Mouse (Mus musculus) kidney, adult 9 months (tissue): ENCODE data around the gene Ptprn2.

Experiments used
- DNase-seq: peaks from one replicate; pipeline ENCODE4 v3.0.0; 2022

The Ptprn2 gene

GRCm38 (mm10) chr12:117239927-117240715 is 754.6 kb downstream of the Ptprn2 start:
- no peak for DNase-seq

DNA sequence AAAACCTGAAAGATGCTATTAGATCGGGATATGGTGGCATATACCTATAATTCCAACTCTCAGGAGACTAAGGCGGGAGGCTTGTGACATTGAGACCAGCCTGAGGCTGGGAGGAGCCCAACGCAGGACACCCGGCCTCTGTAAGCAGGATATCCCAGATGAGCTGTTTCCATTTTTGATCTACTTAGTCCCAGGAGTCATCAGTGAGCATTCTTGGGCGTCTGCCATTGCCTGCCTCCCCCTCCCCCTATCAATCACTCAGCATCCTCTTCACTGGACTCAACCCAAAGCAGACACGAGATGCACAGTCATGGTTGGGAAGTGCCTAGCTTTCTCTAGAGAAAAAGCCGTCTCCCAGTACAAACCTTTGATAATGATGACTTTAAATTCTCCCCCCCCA is 756.7 kb downstream of the Ptprn2 start:
- peak; percentile 71 for DNase-seq

DNA sequence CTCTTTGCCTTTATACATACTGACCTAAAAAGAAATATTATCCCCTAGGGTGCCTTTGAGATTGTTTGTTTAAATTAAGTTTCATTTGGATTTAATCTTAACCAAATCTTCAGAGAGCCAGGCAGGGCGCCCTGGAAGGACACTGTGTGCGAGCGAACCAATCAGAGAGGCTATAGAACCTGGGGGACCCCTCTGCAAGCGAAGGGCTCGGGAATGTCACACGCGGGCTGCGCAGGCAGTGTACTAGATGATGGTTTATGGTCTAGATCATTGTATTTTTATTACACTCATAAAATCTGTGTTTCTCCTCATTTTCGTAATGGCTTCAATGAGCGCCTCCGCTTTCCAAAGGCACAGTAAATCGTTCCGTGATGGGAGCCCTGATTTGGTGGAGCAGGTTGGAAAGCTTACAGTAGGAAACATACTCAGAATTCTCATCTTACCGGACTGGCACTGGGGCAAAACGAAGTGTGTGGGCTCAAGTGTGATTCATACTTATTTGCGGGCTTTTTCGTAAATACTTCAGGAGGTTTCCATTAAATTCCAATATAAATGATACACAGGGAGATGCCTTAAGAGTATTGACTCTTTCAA is 760.5 kb downstream of the Ptprn2 start:
- no peak for DNase-seq

- no peak for DNase-seq
Observed at GRCm38 (mm10) chr12:117250465-117250864, 764.9 kb downstream of the Ptprn2 start.

DNA sequence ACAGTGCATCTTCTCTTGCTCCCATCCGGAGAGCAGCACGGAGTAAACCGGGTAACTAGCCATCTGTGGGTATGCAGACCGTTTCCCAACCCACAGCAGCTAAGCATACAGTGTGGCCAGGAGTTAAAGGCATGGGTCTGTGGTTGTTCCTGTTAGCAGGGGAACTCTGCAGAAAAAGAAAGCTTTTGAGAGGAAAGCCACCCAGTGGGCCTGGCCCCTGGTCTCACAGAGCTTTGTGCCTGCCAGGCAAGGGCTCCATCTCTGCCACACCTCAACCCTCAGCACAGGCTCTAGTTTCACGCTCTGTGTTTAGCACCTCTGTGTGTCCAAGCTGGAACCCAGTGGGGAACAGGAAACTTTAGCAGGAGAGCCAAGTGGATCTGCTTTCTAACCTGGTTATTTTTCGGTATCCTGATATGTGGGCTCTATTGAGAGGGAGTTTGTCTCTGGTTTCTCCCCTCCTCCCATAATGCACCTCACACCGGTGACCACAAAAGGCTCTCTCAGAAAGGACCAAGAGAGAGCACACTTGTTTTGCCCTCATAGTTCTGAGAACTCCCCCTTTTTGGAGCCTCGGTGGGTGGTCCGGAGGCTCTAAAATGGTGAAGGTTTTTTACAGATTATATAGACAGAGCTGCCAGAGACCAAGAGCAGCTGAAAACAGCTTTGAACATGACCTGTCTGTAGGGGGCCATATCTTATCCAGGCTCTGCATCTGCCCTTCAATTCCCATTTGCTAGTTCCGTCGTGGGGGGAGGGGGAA is 766.3 kb downstream of the Ptprn2 start:
- no peak for DNase-seq

DNA sequence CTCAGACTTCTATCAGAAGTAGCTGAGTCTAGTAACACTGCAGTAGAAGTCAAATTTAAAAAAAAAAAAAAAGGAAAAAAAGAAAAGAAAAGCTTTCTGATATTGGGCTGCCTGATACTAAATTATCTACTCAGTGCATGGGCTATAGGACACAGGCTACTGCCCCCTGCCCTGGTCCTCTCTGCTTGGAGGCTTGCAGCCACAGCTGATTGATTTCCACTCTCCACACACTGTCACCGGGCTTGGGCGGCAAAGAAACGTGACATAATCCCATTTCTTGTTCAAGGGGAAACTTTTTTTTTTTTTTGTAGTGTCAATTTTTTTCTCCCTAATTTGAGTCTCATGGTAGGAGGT is 766.9 kb downstream of the Ptprn2 start:
- no peak for DNase-seq

GRCm38 (mm10) chr12:117254356-117254755 is 768.8 kb downstream of the Ptprn2 start:
- no peak for DNase-seq

GRCm38 (mm10) chr12:117255325-117255724 is 769.8 kb downstream of the Ptprn2 start:
- no peak for DNase-seq

DNA sequence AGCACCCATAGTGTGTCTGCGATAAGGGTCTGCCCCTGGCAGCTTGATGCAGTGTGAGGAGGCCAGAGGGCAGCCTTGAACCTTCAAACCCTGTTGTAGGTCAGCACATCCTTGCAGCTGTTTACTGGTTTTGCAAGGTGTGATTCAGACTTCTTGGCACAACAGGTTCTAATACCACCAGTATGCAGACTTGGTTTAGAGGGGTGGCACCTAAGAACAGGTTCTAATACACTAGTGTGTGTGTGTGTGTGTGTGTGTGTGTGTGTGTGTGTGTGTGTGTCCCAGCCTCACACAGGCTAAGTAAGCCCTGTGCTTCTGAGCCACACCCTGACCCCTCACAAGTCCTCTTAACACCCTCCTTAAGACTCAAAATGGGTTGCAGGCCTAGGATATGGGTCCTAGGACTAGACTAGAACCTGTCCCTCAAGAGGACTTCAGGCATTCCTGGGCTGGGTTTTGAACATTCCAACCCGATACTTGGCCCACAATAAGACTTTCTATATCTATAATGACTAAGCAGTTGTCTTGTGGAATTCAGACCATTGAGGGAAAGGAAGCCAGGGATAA is 770.3 kb downstream of the Ptprn2 start:
- no peak for DNase-seq

DNA sequence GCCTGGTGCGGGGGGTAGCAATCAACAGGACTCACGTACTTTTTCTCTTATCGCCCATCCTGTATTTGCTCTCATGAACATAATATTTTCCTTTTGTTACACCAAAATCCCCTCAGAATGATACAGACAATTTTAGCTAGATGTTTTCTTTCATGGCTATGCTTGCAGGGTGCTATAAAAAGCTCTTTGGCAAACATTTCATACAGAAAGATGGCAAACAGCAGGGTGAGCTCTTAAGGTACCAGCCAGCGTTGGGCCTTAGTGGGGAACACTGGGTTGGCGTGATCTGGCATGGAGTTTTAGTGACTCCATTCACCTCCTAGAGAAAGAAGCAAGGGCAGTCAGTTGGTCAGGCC is 771.3 kb downstream of the Ptprn2 start:
- DNase-seq: no peak

GRCm38 (mm10) chr12:117257205-117257920 is 771.8 kb downstream of the Ptprn2 start:
- DNase-seq: no peak

DNA sequence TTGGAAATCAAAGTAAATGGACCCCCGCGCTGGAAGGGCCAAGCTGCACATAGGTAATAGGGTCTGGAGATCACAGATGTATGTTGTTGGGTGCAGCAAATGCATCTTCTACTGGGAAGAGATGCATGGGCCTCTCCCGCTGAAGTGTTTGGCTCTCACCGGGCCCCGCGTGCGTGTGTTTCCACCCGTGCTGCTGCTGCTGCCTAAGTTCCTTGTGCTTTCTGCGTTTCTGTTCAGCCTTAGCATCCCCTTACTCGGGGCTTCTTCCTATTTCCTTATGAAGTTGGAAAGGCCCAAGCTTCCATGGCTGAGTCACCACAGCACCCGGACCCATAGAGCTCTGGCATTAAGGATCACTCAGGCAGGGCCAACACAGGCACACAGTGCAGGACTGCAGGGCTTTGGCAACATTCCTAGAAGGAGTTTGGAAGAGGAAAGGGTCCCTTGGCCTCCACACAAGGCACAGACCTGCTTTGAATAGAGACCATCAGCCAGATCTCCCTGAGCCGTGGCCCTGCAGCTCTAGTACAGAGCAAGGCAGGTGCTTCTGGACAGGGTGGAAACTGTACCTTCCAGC is 772.5 kb downstream of the Ptprn2 start:
- DNase-seq: no peak

DNA sequence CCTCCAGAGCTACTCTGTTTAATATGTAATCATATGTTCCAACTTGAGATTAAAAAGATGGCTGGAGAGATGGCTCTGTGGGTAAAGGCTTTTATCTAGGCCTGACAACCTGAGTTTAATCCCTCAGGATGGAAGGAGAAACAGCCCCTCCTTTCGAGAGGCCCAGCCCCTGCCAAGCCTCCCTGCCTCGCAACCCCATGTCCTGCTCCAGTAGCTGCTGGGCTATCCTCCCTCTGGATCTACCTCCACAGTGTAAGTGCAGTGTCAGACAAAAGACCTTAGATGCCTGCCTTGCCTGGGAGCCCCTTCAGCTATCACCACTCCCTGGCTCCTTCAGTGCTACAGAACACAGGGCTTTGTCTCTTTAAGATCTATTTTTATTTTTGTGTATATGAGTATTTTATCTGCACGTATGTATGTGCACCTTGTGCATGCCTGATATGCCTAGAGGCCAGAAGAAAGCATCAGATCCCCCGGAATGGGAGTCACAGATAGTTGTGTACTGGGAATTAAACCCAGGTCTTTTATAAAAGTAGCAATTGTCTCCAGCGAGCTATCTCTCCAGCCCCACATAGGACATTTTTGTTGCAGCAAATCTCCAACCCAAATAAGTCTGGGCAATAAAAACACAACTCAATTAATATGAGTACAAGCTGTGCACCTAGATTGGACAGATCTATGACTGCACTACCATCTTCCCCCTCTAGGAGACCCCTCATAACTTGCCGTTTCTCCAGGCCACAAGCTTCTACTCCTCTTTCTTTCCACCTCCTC is 775.1 kb downstream of the Ptprn2 start:
- DNase-seq: no peak

DNA sequence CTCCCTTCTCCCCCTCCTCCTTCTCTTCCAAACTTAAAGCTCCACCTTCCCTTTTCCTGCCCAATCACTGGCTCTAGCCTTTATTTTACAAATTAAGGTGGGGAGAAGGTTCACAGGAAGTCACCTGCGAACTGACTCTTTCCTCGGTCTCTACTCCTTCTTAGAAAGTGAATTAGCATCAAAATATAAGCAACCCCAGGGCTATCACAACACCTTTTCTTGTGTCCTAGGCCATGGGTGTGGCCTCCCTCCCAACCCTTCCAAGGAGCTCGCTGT is 775.6 kb downstream of the Ptprn2 start:
- no peak for DNase-seq

DNA sequence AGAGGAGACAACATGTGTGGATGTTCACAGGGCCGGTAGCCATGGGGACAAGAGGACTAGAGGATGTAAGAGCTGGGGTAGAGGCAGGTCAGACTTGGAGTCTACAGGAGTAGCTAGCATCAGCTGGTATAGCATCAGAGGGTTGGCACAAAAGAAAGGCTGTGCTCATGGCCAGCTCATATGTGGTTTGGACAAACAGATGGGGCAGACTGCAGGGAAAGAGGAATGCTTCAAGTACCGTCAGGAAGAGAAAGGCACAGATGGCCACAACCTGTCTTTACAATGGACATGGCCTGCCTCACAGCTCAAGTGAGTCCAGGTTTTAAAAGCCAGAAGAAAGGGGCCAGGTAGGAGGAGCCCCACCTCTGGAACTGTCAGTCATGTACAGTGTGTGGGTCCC is 776.5 kb downstream of the Ptprn2 start:
- DNase-seq: no peak

- no peak for DNase-seq
Observed at GRCm38 (mm10) chr12:117263081-117263480, 777.6 kb downstream of the Ptprn2 start.

DNA sequence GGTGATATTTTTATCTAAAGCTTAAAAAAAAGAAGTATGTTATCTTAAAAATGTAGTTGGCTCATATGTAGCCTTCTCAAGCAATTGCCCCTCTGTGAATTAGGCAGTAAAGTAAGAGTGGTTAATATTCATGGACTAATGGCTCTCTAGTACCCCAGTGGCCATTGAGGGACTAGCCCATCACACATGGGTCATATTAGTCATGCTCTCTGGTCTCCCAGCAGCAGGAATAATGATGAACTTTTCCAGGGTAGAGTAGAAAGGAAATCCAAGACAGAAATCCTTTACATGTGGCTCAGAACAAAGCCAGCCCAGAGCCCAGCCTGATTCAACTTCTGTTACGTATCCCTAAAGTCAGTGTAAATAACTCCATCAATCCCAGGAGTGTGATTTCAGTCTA is 779.7 kb downstream of the Ptprn2 start:
- no peak for DNase-seq

DNA sequence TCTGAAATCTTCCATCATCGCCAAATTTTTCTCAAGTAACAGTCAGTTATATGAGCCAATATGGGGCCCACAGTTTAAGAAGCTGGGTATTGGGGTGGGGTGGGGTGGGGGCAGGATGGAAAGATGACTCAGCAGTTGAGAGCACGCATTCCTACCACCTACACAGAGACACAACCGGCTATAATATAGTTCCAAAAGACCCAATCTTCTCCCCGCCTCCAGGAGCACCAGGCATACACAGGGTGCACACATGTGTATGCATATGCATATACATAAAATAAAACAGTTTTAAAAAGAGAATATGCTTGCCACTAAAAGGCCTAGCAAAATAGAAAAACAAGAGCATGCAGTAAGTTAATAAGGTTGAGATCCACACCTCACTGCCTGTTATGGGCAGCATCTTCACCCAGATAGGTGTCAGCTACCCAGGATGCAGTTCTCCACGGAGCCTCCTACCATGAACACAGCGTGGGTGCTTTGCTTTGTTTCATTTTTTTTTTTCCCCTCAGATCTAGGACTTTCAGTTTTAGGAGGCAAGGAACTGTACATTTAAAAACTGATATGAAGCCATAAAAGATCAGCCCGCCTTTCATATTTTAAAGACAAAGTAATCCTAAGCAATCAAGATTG is 783.1 kb downstream of the Ptprn2 start:
- DNase-seq: no peak

GRCm38 (mm10) chr12:117269310-117269709 is 783.8 kb downstream of the Ptprn2 start:
- no peak for DNase-seq

GRCm38 (mm10) chr12:117270199-117270598 is 784.7 kb downstream of the Ptprn2 start:
- no peak for DNase-seq

DNA sequence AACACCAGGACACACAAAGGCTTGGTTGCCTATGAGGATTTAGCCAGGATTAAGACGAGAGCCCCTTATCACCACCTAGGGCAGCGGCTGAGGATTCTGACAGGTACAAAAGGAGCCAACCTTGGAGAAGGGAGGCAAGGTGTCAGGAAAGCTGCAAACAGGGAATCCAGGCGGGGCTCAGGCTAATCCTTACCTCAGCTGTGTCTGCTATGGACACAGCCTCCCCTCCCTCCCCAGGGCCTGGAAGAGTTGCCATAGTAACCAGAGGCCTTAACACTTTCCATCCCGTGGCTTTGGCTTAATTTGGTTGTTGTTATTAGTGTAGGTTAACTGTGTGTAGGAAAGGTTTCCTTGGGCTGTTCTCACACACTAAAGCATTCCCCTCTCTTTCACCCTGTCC is 787.6 kb downstream of the Ptprn2 start:
- DNase-seq: no peak

GRCm38 (mm10) chr12:117274576-117274975 is 789.1 kb downstream of the Ptprn2 start:
- DNase-seq: no peak
